Mouse (Mus musculus) regulatory T cell (primary cell): ENCODE measurements around the gene Dao.

Experiments
- in situ Hi-C: fragments of 300-600 bp; cut with MboI, MseI; formaldehyde crosslinking; loops from one replicate; pipeline ENCODE4 v1.15.1; 2025; ENCODE audit warnings: high pct_unique_total_duplicates

The Dao gene

DNA sequence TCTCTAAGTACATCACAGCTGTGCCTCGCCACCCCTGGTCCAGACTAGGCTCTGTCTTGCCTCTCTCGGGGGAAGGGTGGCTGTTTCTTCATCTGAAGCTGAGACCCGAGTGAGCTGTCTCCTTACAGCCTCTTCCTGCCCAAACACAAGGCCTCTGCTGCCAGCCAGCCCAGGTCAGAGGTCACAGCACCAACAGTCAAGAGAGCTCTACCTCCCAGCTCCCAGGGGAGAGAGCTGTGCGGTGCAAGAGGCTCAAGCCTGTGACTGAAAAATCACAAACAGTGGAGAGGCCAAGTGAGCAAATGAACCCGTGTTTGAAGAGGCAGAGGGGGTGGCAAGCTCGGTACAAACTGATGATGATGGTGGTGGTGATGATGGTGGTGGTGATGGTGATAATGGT lies 63.1 kb downstream of the Dao start:
- in situ Hi-C loops: no loop called here

GRCm38 (mm10) chr5:114067543-114067942 lies 64.0 kb downstream of the Dao start:
- in situ Hi-C loops: no loop called here

- in situ Hi-C loops: no loop called here
Observed at GRCm38 (mm10) chr5:114067982-114068381, 64.5 kb downstream of the Dao start.

GRCm38 (mm10) chr5:114070858-114071257 lies 67.4 kb downstream of the Dao start:
- in situ Hi-C loops: no loop called here

DNA sequence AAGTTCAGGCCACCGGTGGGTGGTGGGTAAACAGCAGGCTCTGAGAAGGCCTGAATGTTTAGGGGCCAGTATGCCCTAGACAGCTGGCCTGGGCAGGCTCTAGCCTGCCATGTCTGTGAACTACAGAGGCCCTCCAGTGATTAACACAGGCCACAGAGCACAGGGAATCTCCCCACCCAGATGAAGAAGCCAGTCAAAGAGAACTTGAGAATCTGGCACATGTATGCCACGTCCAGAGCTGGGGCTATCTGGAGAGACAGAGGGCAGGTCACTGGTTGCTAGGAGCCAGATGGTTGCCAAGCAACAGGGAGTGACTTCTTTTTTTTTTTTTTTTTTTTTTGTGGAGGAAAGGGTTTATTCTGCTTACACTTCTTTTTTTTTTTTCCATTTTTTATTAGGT lies 68.8 kb downstream of the Dao start:
- in situ Hi-C loops: no loop called here
